Mouse (Mus musculus): Measurements from ENCODE around the gene Sis.

Sis gene

DNA sequence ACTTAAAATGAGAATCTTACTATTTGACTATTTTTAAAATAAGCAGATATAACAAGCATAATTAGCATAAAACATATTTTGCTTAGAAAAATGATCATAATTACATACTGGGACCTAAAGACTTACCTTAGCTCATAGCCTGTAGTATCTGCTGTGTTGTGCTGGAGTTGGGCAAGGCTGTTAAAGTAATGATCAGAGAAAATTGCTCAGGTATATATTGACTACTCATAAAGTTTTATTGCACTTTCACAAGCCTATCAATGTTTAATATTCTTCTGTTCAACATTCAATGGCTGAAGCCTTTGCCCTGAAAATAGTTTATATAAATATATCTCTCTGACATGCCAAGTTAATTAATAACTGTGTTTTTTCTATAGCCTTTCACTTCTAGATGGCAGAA, at the start of gene Sis:
Sis (minus strand) TSS at position 189 of the 400 bp plus-strand sequence.
- no peak for DNase-seq

DNA sequence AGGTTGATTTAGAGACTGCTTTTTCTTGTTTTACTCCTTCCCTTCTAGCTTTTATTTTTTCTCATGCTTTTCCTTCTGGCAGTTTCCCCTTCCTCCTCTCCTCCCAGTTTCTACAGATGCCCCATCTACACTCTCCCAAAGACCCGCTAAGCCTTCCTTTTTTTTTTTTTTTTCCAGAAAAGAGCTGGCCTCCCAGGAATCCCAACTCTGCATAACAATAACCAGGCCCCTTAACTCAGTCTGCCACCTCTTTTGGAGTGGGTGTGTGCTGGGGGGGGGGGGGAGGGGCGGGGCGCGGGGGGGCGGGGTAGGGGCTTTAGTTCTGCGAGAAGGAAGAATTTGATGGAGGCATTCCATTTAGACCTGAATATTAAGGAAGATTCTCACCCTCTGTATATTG, 38.4 kb upstream of the Sis start:
- no peak for DNase-seq

DNA sequence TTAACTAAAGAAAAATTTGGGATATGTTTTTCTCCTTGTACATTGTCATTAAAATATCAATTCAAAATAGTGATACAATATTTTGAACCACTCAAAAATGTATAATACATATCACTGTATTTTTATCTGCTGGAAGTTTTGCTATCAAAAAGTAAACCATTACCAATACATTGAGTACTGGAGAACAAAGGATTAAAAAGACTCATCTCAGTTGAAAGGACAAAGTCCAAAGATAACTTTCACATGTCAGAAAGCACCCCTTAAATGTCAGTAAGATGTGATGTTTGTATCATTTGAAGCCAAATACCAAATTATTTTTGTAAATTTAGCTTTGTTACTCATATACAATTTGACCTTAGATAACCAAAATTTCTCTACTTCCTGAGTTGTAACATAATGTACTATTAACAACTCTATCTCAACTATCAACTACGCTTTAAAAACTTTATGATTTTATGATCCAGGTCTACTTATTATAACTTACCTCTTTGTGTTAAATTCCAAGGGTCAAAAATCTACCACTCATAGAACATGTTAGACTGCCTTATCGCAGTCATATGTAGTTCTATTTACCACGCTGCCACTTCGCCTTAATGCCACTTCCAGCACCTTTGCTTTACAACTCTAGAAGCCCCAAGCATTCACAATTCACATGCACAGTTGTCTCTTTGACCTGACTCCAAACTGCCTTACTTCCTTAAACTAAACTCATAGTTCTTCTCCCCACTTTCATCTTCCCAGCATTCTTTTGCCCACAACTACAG, 35.5 kb upstream of the Sis start:
- no peak for DNase-seq

- no peak for DNase-seq
Observed at GRCm38 (mm10) chr3:72997517-72997916, 29.9 kb upstream of the Sis start.

DNA sequence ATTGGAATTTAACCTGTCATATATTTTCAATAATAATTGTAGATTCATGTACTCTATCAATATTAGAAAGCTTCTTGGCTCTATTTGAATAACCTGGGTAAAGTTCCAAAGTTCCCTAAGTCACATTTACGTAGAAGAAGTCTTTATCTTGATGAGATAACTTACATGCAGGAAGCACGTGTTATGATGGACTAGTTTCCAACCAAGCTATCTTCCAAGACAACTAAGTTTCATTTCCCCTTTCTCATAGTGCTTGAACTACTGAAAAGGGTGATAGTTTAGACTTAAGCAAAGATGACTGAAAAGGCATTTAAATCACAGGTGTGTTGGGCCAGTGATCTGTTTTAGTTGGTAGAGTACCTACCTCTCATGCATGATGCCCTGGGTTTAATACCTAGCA, 23.3 kb upstream of the Sis start:
- no peak for DNase-seq

DNA sequence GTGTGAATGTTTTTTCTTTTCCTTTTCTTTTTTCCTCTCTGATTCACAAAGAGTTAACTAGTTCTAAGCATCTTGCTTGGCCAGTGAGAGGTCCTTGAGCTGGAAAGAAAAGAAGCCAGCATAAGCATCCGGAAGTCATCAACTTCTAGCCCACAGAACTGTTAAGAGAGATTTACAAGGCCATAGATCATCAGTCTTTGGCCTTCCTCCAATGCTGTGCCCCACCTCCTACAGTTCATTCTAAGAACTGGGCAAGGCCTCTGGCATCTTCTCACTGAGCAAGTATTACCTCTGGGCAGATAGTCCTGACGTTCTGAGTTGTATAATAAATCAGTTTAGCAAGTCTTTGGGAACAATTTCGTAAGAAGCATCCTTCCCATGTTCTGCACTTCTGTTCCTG, 8.9 kb upstream of the Sis start:
- DNase-seq, result no peak

GRCm38 (mm10) chr3:72918919-72919526, 48.6 kb downstream of the Sis start:
- DNase-seq, result no peak

DNA sequence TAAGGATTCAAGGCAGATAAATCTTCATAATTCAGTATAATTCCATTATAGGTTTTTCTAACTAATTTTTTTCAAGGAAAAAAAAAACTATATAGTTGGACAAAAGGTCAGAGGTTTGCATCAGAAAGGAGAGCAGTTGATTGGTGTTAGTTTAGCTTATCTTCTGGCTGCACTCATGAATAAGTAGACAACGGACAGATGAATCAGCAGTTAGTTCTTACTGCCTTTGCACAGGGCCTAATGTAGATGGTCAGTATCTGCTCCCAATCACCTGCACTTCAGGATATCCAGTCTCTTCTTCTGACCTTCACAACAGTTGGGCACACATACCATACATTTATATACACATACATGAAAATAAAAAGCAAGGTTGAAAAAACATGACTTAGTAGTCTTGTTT, 85.2 kb downstream of the Sis start:
- DNase-seq, result no peak

DNA sequence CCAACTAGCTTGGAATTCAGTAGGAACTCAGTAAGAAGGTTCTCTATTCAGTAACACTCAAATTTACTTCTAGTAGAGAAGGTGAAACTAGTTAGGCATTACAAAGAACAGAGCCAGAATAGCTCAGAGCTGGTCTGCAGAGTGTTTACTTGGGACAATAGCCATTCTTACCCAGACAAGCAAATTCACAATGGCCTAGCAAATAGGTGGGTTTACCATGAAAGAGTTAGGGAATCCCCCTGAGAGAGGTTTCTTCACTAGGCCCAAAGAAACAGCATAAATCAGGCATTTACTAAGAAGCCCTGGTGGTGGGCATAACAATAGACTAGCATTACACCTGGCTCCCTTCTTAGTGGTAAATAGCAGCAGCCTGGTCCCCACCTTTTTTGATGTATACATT, 99.5 kb downstream of the Sis start:
- DNase-seq, result no peak

- DNase-seq, result no peak
Observed at GRCm38 (mm10) chr3:72858738-72859137, 108.9 kb downstream of the Sis start.

DNA sequence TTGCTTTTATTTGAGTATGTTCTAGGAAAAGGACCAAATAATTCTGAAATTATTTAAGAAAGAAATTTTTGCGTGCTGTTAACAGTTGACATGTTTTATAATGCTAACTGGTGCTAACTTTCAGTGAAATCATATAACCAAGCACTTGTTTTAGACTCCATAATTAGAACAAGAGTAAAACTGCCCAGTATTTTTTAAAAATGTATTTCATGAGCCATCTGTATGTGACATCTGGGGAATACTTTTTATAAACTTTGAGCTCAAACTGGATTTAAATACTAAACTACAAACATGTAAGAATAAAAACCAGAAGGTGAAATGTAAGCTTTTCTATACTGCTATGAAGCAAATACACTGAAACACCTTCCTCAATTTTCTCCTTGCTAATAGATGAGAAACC, 112.3 kb downstream of the Sis start:
- no peak for DNase-seq

GRCm38 (mm10) chr3:72840641-72841040, 127.0 kb downstream of the Sis start:
- DNase-seq, result no peak

Measured in lung, postnatal 36 days (tissue).